Mouse (Mus musculus): ENCODE measurements around the gene Ralb.

GRCm38 (mm10) chr1:119519286-119519685 is 14.7 kb upstream of the Ralb start:
- TF ChIP-seq MYOD1 (IDR thresholded peaks at IDR 0.05; ENCODE audit: control insufficient read depth in 1 of 3, insufficient read length in 2 of 3, low read depth in 2 of 3) (no peak), POLR2AphosphoS2 (IDR thresholded peaks at IDR 0.05; ENCODE audit: insufficient read length, low read depth) (no peak), E2F4 (IDR thresholded peaks at IDR 0.05; ENCODE audit: insufficient read depth) (no peak), TCF12 (IDR thresholded peaks at IDR 0.05; ENCODE audit: insufficient read depth, poor library complexity, severe bottlenecking) (no peak), MAX (IDR thresholded peaks at IDR 0.05; ENCODE audit: low read depth) (no peak)

Data from myocyte (in vitro differentiated cells).